Mouse (Mus musculus): ENCODE measurements around the gene Fam83f. TPM values are rescaled to one million over a fixed set of nuclear protein-coding genes. Genes with fewer than 3 reads are reported as not detected.

Fam83f gene
- total and polyA plus RNA-seq, 3 experiments = not detected

DNA sequence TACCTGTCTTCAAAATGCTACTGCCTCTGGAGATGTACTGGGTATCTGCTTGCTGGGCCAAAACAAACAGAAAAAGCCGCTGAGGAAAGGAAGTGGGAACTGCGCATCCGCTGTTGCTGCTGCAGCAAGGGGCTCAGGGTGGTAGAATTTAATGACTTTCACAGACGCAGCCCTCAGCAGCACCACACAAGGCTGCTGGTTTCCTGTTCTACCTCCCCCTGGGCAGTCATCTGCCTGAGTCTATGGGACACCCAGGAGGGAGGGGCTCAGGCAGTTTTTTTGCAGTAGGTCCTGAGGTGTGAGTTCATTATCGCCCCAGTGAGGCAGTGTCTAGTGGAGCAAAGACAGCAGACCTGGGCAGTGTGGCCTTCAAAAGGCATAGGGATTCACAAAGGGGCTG lies 25.9 kb downstream of the Fam83f start:
- Histone ChIP-seq H3K79me2 (ENCODE audit: control insufficient read depth, insufficient read depth, low read length, poor library complexity) (no peaks in the 10 kb centered on the region), H3K27ac (ENCODE audit: control insufficient read depth, low read depth, low read length) (no peak overlapping the region), H3K9ac (ENCODE audit: control insufficient read depth, low read depth, low read length, poor library complexity, severe bottlenecking) (no peak overlapping the region), H3K36me3 (ENCODE audit: control insufficient read depth in 1 of 2, insufficient read depth in 2 of 2, low read length in 2 of 2) (peaks cover 0 to 3% of the 10 kb centered on the region in 2 experiments; a peak in 1 of 4 replicates), H3K4me1 (ENCODE audit: control insufficient read depth in 1 of 2, insufficient read depth in 2 of 2, low read length in 2 of 2) (peaks cover 0 to 13% of the 10 kb centered on the region in 2 experiments; a peak in 1 of 4 replicates), H3K27me3 (ENCODE audit: control insufficient read depth in 1 of 2, insufficient read depth in 2 of 2, low read length in 2 of 2) (peaks cover 0 to 5% of the 10 kb centered on the region in 2 experiments; a peak in 2 of 4 replicates), H3K9me3 (replicated peaks; ENCODE audit: insufficient read depth, low read length) (no peaks in the 10 kb centered on the region), H3K4me3 (ENCODE audit: control insufficient read depth in 1 of 2, insufficient read depth in 1 of 2, low read depth in 2 of 2, low read length in 2 of 2) (no peak overlapping the region)
- DNase-seq (ENCODE audit: low read depth, low spot score) = no peak
- no peak for TF ChIP-seq NRF1 (IDR thresholded peaks at IDR 0.05; ENCODE audit: insufficient read depth, low read depth, low read length, poor library complexity, severe bottlenecking)
- no peak for TF ChIP-seq MAX (IDR thresholded peaks at IDR 0.05; ENCODE audit: low read length)
- no peak for TF ChIP-seq RCOR1 (IDR thresholded peaks at IDR 0.05; ENCODE audit: low read depth, low read length)
- no peak for TF ChIP-seq KAT2A (conservative IDR thresholded peaks at IDR 0.05; ENCODE audit: low read depth, low read length)
- TF ChIP-seq ZC3H11A (IDR thresholded peaks at IDR 0.05; ENCODE audit: low read depth, low read length) = no peak
- TF ChIP-seq ETS1 (IDR thresholded peaks at IDR 0.05; ENCODE audit: low read depth, low read length) = no peak
- no peak for TF ChIP-seq MAFK (IDR thresholded peaks at IDR 0.05; ENCODE audit: borderline replicate concordance, low read depth, low read length)
- no peak for TF ChIP-seq NELFE (IDR thresholded peaks at IDR 0.05; ENCODE audit: low read depth, low read length)

DNA sequence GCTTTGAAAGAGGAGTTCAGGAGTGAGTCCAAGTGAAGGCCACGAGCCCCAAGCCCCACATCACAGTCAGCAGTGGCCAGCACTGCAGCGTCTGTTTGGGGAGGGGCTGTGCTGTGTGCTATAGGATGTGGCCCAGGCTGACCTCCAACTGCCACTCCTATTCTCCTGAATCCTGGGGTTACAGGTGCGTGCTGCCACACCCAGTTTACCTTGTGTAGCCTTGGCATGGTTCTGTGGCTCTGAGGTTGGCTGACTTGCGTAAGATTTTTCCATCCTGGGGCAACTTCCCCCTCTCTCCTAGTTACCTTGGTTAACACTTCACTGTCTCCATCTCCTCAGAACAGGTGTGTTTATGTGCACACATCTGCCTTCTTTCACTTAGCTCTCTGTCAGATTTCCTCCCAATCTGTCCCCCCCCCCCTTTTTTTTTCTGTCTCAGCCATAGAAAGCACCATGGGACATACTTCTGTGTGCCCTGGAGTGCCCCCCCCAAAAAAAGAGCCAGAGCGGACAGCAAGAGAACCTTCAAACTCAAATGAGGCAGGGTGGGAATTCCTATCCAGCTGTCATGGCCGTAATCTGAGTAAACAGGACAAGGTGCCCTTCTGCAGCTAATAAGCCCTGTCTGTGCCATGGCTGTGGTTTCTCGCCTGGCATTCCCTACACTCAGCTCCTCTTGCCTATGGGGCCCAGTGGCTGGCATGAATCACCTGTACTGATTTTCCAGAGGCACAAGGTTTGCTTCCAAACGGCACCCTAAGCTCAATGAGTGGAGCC lies 30.0 kb downstream of the Fam83f start:
- H3K27me3 ChIP-seq (ENCODE audit: control insufficient read depth in 1 of 2, insufficient read depth in 2 of 2, low read length in 2 of 2) = peaks cover 0 to 5% of the 10 kb centered on the region in 2 experiments; a peak in 2 of 4 replicates
- no peak overlapping the region for H3K27ac ChIP-seq (ENCODE audit: control insufficient read depth, low read depth, low read length)
- H3K79me2 ChIP-seq (ENCODE audit: control insufficient read depth, insufficient read depth, low read length, poor library complexity) = no peaks in the 10 kb centered on the region
- no peak overlapping the region for H3K9ac ChIP-seq (ENCODE audit: control insufficient read depth, low read depth, low read length, poor library complexity, severe bottlenecking)
- no peaks in the 10 kb centered on the region for H3K9me3 ChIP-seq (replicated peaks; ENCODE audit: insufficient read depth, low read length)
- no peaks in the 10 kb centered on the region for H3K4me1 ChIP-seq (ENCODE audit: control insufficient read depth in 1 of 2, insufficient read depth in 2 of 2, low read length in 2 of 2)
- DNase-seq (ENCODE audit: low read depth, low spot score) = no peak
- H3K4me3 ChIP-seq (ENCODE audit: control insufficient read depth in 1 of 2, insufficient read depth in 1 of 2, low read depth in 2 of 2, low read length in 2 of 2) = no peak overlapping the region
- TF ChIP-seq USF2 (IDR thresholded peaks at IDR 0.05; ENCODE audit: borderline replicate concordance in 1 of 2, insufficient read depth in 1 of 2, low read depth in 1 of 2, low read length in 2 of 2) (no peak), ETS1 (IDR thresholded peaks at IDR 0.05; ENCODE audit: low read depth, low read length) (no peak), MAX (IDR thresholded peaks at IDR 0.05; ENCODE audit: low read length) (no peak), GATA1 (IDR thresholded peaks at IDR 0.05; ENCODE audit: low read depth, low read length) (no peak), EP300 (IDR thresholded peaks at IDR 0.05; ENCODE audit: low read depth in 1 of 2, low read length in 2 of 2) (no peak), KAT2A (conservative IDR thresholded peaks at IDR 0.05; ENCODE audit: low read depth, low read length) (no peak), HCFC1 (IDR thresholded peaks at IDR 0.05; ENCODE audit: low read depth, low read length) (no peak)
- no peaks in the 10 kb centered on the region for H3K36me3 ChIP-seq (ENCODE audit: control insufficient read depth in 1 of 2, insufficient read depth in 2 of 2, low read length in 2 of 2)

Data from MEL (cell line).